Mouse (Mus musculus): ENCODE results near the gene Sp1. TPM values are rescaled to one million over a fixed set of nuclear protein-coding genes. Genes with fewer than 3 reads are reported as not detected.

The Sp1 gene
- polyA plus RNA-seq, 1 experiment from 2014 or later: 13.9 TPM

DNA sequence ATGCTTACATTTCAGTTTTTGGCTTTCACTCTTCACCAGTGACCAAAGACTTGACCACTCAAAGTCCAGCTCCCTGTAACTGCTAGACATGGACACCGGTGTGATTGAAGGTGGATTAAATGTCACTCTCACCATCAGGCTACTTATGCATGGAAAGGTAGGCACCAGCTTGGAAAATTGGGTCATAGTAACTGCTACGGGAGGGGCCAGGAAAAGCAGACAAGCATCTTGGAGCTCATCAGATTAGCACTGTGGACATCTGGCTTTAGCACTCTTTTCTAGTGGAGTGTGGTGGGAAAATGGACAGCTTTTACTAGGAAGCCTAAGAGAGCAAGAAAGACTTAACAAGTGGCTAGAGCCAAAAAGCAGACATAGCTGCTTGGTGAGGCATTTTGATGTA, 67.3 kb downstream of the Sp1 start:
- no peaks in the 10 kb centered on the region for H3K4me1 ChIP-seq (ENCODE audit: control insufficient read depth, insufficient read depth, low read length)
- no peaks in the 10 kb centered on the region for H3K36me3 ChIP-seq (replicated peaks; ENCODE audit: control insufficient read depth, insufficient read depth, low read depth, low read length)
- DNase-seq (ENCODE audit: low spot score) (no peak), ATAC-seq (replicated peaks; ENCODE audit: insufficient number of reproducible peaks, low FRiP score, low TSS enrichment, low read depth) (no peak)
- H3K4me2 ChIP-seq (ENCODE audit: low read depth, low read length): no peak overlapping the region
- no peak overlapping the region for H3K27ac ChIP-seq (replicated peaks; ENCODE audit: low read depth, low read length)
- no peaks in the 10 kb centered on the region for H3K27me3 ChIP-seq (ENCODE audit: control insufficient read depth, insufficient read depth, low read length)
- WGBS: 77% methylated on average over 2 of the region's 2 CpGs
- H3K9ac ChIP-seq (replicated peaks; ENCODE audit: low read length): no peak overlapping the region
- no peaks in the 10 kb centered on the region for H3K9me3 ChIP-seq (replicated peaks; ENCODE audit: control insufficient read depth, low read length)
- no peak overlapping the region for H3K4me3 ChIP-seq (ENCODE audit: low read depth, low read length)

DNA sequence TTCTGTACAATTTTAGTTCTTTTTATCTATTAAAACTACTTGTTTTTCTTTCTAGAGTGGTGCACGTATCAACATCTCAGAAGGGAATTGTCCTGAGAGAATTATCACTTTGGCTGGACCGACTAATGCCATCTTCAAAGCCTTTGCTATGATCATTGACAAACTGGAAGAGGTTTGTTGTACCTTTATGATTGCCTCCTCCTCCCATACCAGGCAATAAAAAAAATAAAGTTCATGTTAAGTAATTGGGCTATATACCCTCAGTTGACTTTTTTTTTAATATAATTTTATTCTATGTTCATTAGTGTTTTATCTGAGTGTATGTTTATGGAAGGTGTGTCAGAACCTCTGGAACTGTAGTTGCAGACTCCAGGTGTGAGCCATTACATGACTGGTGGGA, 68.6 kb downstream of the Sp1 start:
- Histone ChIP-seq H3K27me3 (ENCODE audit: control insufficient read depth, insufficient read depth, low read length) (no peaks in the 10 kb centered on the region), H3K36me3 (replicated peaks; ENCODE audit: control insufficient read depth, insufficient read depth, low read depth, low read length) (no peaks in the 10 kb centered on the region; the same call in 1 of the 2 replicates), H3K4me2 (ENCODE audit: low read depth, low read length) (no peak overlapping the region), H3K9ac (replicated peaks; ENCODE audit: low read length) (no peak overlapping the region), H3K9me3 (replicated peaks; ENCODE audit: control insufficient read depth, low read length) (no peaks in the 10 kb centered on the region), H3K27ac (replicated peaks; ENCODE audit: low read depth, low read length) (no peak overlapping the region), H3K4me3 (ENCODE audit: low read depth, low read length) (no peak overlapping the region), H3K4me1 (ENCODE audit: control insufficient read depth, insufficient read depth, low read length) (no peaks in the 10 kb centered on the region)
- DNase-seq (ENCODE audit: low spot score): no peak
- 91% methylated on average over 2 of the region's 2 CpGs for WGBS
- no peak for ATAC-seq (replicated peaks; ENCODE audit: insufficient number of reproducible peaks, low FRiP score, low TSS enrichment, low read depth)

DNA sequence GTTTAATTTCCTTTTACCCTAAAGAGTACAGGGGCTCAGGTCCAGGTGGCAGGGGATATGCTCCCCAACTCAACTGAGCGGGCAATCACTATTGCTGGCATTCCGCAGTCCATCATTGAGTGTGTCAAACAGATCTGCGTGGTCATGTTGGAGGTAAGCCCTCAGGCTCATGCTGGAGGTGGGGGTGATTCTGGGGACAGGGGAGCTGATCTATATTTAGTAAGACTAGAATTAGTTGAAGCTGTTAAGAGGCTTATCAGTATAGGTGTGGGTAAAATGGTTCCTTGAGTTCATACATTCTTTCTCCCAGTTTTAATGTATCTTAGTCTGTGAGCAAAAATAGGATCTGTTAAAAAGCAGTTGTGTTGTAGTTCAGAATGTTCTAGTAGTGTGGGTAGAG, 77.2 kb downstream of the Sp1 start:
- H3K27ac ChIP-seq (replicated peaks; ENCODE audit: low read depth, low read length): no peak overlapping the region
- H3K9ac ChIP-seq (replicated peaks; ENCODE audit: low read length): no peak overlapping the region
- peaks cover 16% of the 10 kb centered on the region for H3K36me3 ChIP-seq (replicated peaks; ENCODE audit: control insufficient read depth, insufficient read depth, low read depth, low read length)
- no peak overlapping the region for H3K4me3 ChIP-seq (ENCODE audit: low read depth, low read length)
- no peaks in the 10 kb centered on the region for H3K4me1 ChIP-seq (ENCODE audit: control insufficient read depth, insufficient read depth, low read length)
- H3K27me3 ChIP-seq (ENCODE audit: control insufficient read depth, insufficient read depth, low read length): no peaks in the 10 kb centered on the region
- H3K4me2 ChIP-seq (ENCODE audit: low read depth, low read length): no peak overlapping the region
- H3K9me3 ChIP-seq (replicated peaks; ENCODE audit: control insufficient read depth, low read length): no peaks in the 10 kb centered on the region
- no peak for ATAC-seq (replicated peaks; ENCODE audit: insufficient number of reproducible peaks, low FRiP score, low TSS enrichment, low read depth)
- WGBS: 87% methylated on average over 3 of the region's 3 CpGs
- DNase-seq (ENCODE audit: low spot score): no peak

DNA sequence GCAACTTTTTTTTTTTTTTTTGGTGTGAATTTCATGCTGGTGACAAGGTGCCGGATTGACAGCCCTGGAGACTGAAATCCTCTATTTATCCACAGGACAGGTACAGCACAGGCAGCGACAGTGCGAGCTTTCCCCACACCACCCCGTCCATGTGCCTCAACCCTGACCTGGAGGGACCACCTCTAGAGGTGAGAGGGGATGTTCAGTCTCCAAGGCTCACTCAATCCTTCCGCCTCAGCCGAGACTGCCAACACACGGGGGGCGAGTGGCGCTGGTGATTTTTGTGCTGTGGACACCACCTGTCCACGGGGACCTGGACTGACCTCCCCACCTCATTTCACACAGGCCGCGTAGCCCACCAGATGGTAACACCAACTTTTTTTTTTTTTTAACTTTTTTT, 79.9 kb downstream of the Sp1 start:
- no peak for ATAC-seq (replicated peaks; ENCODE audit: insufficient number of reproducible peaks, low FRiP score, low TSS enrichment, low read depth)
- no peak for DNase-seq (ENCODE audit: low spot score)
- H3K4me2 ChIP-seq (ENCODE audit: low read depth, low read length): no peak overlapping the region
- H3K27ac ChIP-seq (replicated peaks; ENCODE audit: low read depth, low read length): no peak overlapping the region
- no peaks in the 10 kb centered on the region for H3K9me3 ChIP-seq (replicated peaks; ENCODE audit: control insufficient read depth, low read length)
- H3K27me3 ChIP-seq (ENCODE audit: control insufficient read depth, insufficient read depth, low read length): no peaks in the 10 kb centered on the region
- no peak overlapping the region for H3K4me3 ChIP-seq (ENCODE audit: low read depth, low read length)
- H3K36me3 ChIP-seq (replicated peaks; ENCODE audit: control insufficient read depth, insufficient read depth, low read depth, low read length): peaks cover 29% of the 10 kb centered on the region
- H3K9ac ChIP-seq (replicated peaks; ENCODE audit: low read length): no peak overlapping the region
- no peaks in the 10 kb centered on the region for H3K4me1 ChIP-seq (ENCODE audit: control insufficient read depth, insufficient read depth, low read length)
- 86% methylated on average over 12 of the region's 12 CpGs for WGBS

Other genes starting within 250 kb of the Sp1 start
- 68.1 and 68.9 TPM in 2 replicates for gene Zfp740, start 202.9 kb upstream of the Sp1 start, polyA plus RNA-seq (2014; fragmentation: Nextera tagmentation; extraction: Ambion mirVana)
- gene Csad, start 201.4 kb upstream of the Sp1 start, polyA plus RNA-seq (2014; fragmentation: Nextera tagmentation; extraction: Ambion mirVana): 31.9 and 34.6 TPM in 2 replicates
- 1.3 and 2.7 TPM in 2 replicates for gene Itgb7, start 174.2 kb upstream of the Sp1 start, polyA plus RNA-seq (2014; fragmentation: Nextera tagmentation; extraction: Ambion mirVana)
- 68.1 and 70.2 TPM in 2 replicates for gene Rarg, start 148.6 kb upstream of the Sp1 start, polyA plus RNA-seq (2014; fragmentation: Nextera tagmentation; extraction: Ambion mirVana)
- 0.58 and 1.2 TPM in 2 replicates for gene Gm9918, start 135.6 kb upstream of the Sp1 start, polyA plus RNA-seq (2014; fragmentation: Nextera tagmentation; extraction: Ambion mirVana)
- 51.6 and 57.2 TPM in 2 replicates for gene Mfsd5, start 126.7 kb upstream of the Sp1 start, polyA plus RNA-seq (2014; fragmentation: Nextera tagmentation; extraction: Ambion mirVana)
- 36.0 and 37.7 TPM in 2 replicates for gene Espl1, start 109.9 kb upstream of the Sp1 start, polyA plus RNA-seq (2014; fragmentation: Nextera tagmentation; extraction: Ambion mirVana)
- 453 and 469 TPM in 2 replicates for gene Pfdn5, start 80.0 kb upstream of the Sp1 start, polyA plus RNA-seq (2014; fragmentation: Nextera tagmentation; extraction: Ambion mirVana)
- 101 and 103 TPM in 2 replicates for gene Myg1, start 74.4 kb upstream of the Sp1 start, polyA plus RNA-seq (2014; fragmentation: Nextera tagmentation; extraction: Ambion mirVana)
- 98.3 and 102 TPM in 2 replicates for gene Aaas, start 55.4 kb upstream of the Sp1 start, polyA plus RNA-seq (2014; fragmentation: Nextera tagmentation; extraction: Ambion mirVana)
- 2.4 and 3.0 TPM in 2 replicates for gene Sp7, start 39.0 kb upstream of the Sp1 start, polyA plus RNA-seq (2014; fragmentation: Nextera tagmentation; extraction: Ambion mirVana)
- 0.24 TPM in 1 of 2 replicates, not detected in the other for gene Amhr2, start 39.2 kb downstream of the Sp1 start, polyA plus RNA-seq (2014; fragmentation: Nextera tagmentation; extraction: Ambion mirVana)
- gene Prr13, start 52.9 kb downstream of the Sp1 start, polyA plus RNA-seq (2014; fragmentation: Nextera tagmentation; extraction: Ambion mirVana): 75.0 and 76.5 TPM in 2 replicates
- 288 and 290 TPM in 2 replicates for gene Pcbp2, start 64.4 kb downstream of the Sp1 start, polyA plus RNA-seq (2014; fragmentation: Nextera tagmentation; extraction: Ambion mirVana)
- gene Gm10337, start 97.6 kb downstream of the Sp1 start, polyA plus RNA-seq (2014; fragmentation: Nextera tagmentation; extraction: Ambion mirVana): 3.4 TPM in 1 of 2 replicates, not detected in the other
- gene Map3k12, start 110.9 kb downstream of the Sp1 start, polyA plus RNA-seq (2014; fragmentation: Nextera tagmentation; extraction: Ambion mirVana): 13.4 and 15.4 TPM in 2 replicates
- 92.0 and 92.7 TPM in 2 replicates for gene Tarbp2, start 112.0 kb downstream of the Sp1 start, polyA plus RNA-seq (2014; fragmentation: Nextera tagmentation; extraction: Ambion mirVana)
- gene Npff, start 118.8 kb downstream of the Sp1 start, polyA plus RNA-seq (2014; fragmentation: Nextera tagmentation; extraction: Ambion mirVana): 0.52 and 0.66 TPM in 2 replicates
- gene Gm28047, start 218.9 kb downstream of the Sp1 start, polyA plus RNA-seq (2014; fragmentation: Nextera tagmentation; extraction: Ambion mirVana): 0.20 and 0.21 TPM in 2 replicates
- 13.7 and 17.4 TPM in 2 replicates for gene Atf7, start 219.3 kb downstream of the Sp1 start, polyA plus RNA-seq (2014; fragmentation: Nextera tagmentation; extraction: Ambion mirVana)